Comparison of ENCODE assay signal across 18 mouse cellular contexts in genomic region chr14:60368769-60369666, GRCm38 (mm10). TPM values are rescaled to one million over a fixed set of nuclear protein-coding genes. Genes with fewer than 3 reads are reported as not detected.
DNase-seq lines count a peak whose midpoint lies in the region; ATAC-seq lines count a peak whose summit lies in the region.
"Had no signal": no experiment of that assay in that cellular context is flagged by ENCODE, and none has a peak within 500 bp of the region (broad histone marks: within the 10 kb centered on the region; RNA-seq: fewer than 3 reads in every experiment).

No protein-coding gene starts in this region.

- H3K27me3 ChIP-seq in limb, embryonic 11.5 days (ENCODE audit: control insufficient read depth, insufficient read depth, low read length) = no peaks in the 10 kb centered on the region
- no peaks in the 10 kb centered on the region for H3K27me3 ChIP-seq in limb, embryonic 10.5 days (ENCODE audit: low read depth, poor library complexity, severe bottlenecking)
- H3K27me3 ChIP-seq in midbrain, embryonic 11.5 days (ENCODE audit: control insufficient read depth, insufficient read depth, low read length) = no peaks in the 10 kb centered on the region
- H3K27me3 ChIP-seq: limb, embryonic 13.5 days; neural tube, embryonic 15.5 days had no signal

- no peak overlapping the region for H3K4me3 ChIP-seq in limb, embryonic 11.5 days (ENCODE audit: low read depth, low read length)
- H3K4me3 ChIP-seq in limb, embryonic 10.5 days = no peak overlapping the region
- no peak overlapping the region for H3K4me3 ChIP-seq in midbrain, embryonic 11.5 days (ENCODE audit: low read depth, low read length)
- H3K4me3 ChIP-seq: limb, embryonic 13.5 days; neural tube, embryonic 15.5 days had no signal

- no peaks in the 10 kb centered on the region for H3K9me3 ChIP-seq in limb, embryonic 11.5 days (ENCODE audit: control insufficient read depth, low read length)
- H3K9me3 ChIP-seq in limb, embryonic 10.5 days (replicated peaks) = no peaks in the 10 kb centered on the region
- H3K9me3 ChIP-seq in midbrain, embryonic 11.5 days (ENCODE audit: control insufficient read depth, low read length) = no peaks in the 10 kb centered on the region
- H3K9me3 ChIP-seq: limb, embryonic 13.5 days; neural tube, embryonic 15.5 days had no signal

- no peak overlapping the region for H3K9ac ChIP-seq in limb, embryonic 11.5 days (ENCODE audit: low read length)
- H3K9ac ChIP-seq in midbrain, embryonic 11.5 days (ENCODE audit: low read length) = no peak overlapping the region
- H3K9ac ChIP-seq: limb, embryonic 13.5 days; neural tube, embryonic 15.5 days had no signal

- H3K36me3 ChIP-seq in limb, embryonic 11.5 days (ENCODE audit: control insufficient read depth, insufficient read depth, low read length) = no peaks in the 10 kb centered on the region
- H3K36me3 ChIP-seq in limb, embryonic 10.5 days = no peaks in the 10 kb centered on the region
- H3K36me3 ChIP-seq in midbrain, embryonic 11.5 days (ENCODE audit: control insufficient read depth, insufficient read depth, low read length) = no peaks in the 10 kb centered on the region
- H3K36me3 ChIP-seq: limb, embryonic 13.5 days; neural tube, embryonic 15.5 days had no signal

- DNase-seq in cerebellum, adult 9-10 months = peak; percentile 58
- no peak for DNase-seq in cerebellum, postnatal 36 days
- no peak for DNase-seq in limb, embryonic 11.5 days (ENCODE audit: low spot score)
- DNase-seq in limb, embryonic 10.5 days (ENCODE audit: low spot score) = no peak
- no peak for DNase-seq in midbrain, embryonic 11.5 days (ENCODE audit: low spot score, missing footprints)
- DNase-seq in retina, postnatal 7 days (ENCODE audit: low read depth, low spot score) = peak; percentile 37
- no peak for DNase-seq in kidney, postnatal 4 days
- no peak for DNase-seq in adrenal gland, postnatal 14 days
- DNase-seq: heart, postnatal 10 days; kidney, postnatal 14 days; layer of hippocampus, postnatal 36 days; lung, postnatal 4 days; right cerebral cortex, postnatal 4 days; thymus, adult 18-20 months had no signal

- WGBS in limb, embryonic 11.5 days = 48% methylated on average over 9 of the region's 9 CpGs
- WGBS in limb, embryonic 10.5 days = 56% methylated on average over 9 of the region's 9 CpGs
- 34% methylated on average over 9 of the region's 9 CpGs for WGBS in midbrain, embryonic 11.5 days

- H3K4me2 ChIP-seq in limb, embryonic 11.5 days (ENCODE audit: low read depth, severe bottlenecking) = no peak overlapping the region
- no peak overlapping the region for H3K4me2 ChIP-seq in midbrain, embryonic 11.5 days
- H3K4me2 ChIP-seq: limb, embryonic 13.5 days; neural tube, embryonic 15.5 days had no signal

- H3K4me1 ChIP-seq in limb, embryonic 11.5 days (ENCODE audit: control insufficient read depth, insufficient read depth, low read length) = 0 out of 2 replicates have a peak, but pooled peaks cover 2% of the 10 kb centered on the region
- peaks cover 18% of the 10 kb centered on the region for H3K4me1 ChIP-seq in limb, embryonic 10.5 days
- H3K4me1 ChIP-seq in midbrain, embryonic 11.5 days (ENCODE audit: control insufficient read depth, insufficient read depth, low read length) = peaks cover 11% of the 10 kb centered on the region
- H3K4me1 ChIP-seq: neural tube, embryonic 15.5 days had no signal

- ATAC-seq in limb, embryonic 11.5 days (ENCODE audit: insufficient number of reproducible peaks, low FRiP score, low TSS enrichment, low read depth) = no peak
- ATAC-seq in midbrain, embryonic 11.5 days (ENCODE audit: low FRiP score) = 0 out of 2 replicates have a peak, but pooled peaks have one; percentile 33
- ATAC-seq: inflammation-experienced regulatory T-cells, adult 6 months had no signal

- 0 out of 2 replicates have a peak overlapping the region, but pooled peaks have one; percentile 14 for H3K27ac ChIP-seq in limb, embryonic 11.5 days (replicated peaks; ENCODE audit: low read depth, low read length)
- H3K27ac ChIP-seq in limb, embryonic 10.5 days = no peak overlapping the region
- H3K27ac ChIP-seq in midbrain, embryonic 11.5 days (ENCODE audit: low read depth, low read length) = no peak overlapping the region
- H3K27ac ChIP-seq: limb, embryonic 13.5 days; neural tube, embryonic 15.5 days had no signal

RNA-seq across cellular contexts. Expression of gene Amer2, which starts 4.0 kb away (rescaled TPM):
- 3.3 and 3.7 TPM in 2 replicates for polyA plus RNA-seq in limb, embryonic 11.5 days (2014; fragmentation: Nextera tagmentation; extraction: Ambion mirVana)
- 3.0 and 3.4 TPM in 2 replicates for polyA plus RNA-seq in limb, embryonic 10.5 days (2016; fragmentation: Nextera tagmentation; extraction: Ambion mirVana)
- 11.2 and 12.5 TPM in 2 replicates for polyA plus RNA-seq in midbrain, embryonic 11.5 days (2014; fragmentation: Nextera tagmentation; extraction: Ambion mirVana)
- 2.6 and 3.0 TPM in 2 replicates for total RNA-seq in adrenal gland, postnatal 14 days (2021)
- total RNA-seq: heart, adult 8-10 months had no signal
- polyA plus RNA-seq: inflammation-experienced regulatory T-cells, adult 6 months had no signal

Comparison
In these comparisons a context has a peak if more than half of its experiments do, and no peak if none do; other contexts are left out.
1. DNase-seq: peak in cerebellum, adult 9-10 months (single experiment) and retina, postnatal 7 days (single experiment); none in cerebellum, postnatal 36 days (0 of 2), limb, embryonic 11.5 days (single experiment), limb, embryonic 10.5 days (single experiment), midbrain, embryonic 11.5 days (single experiment), kidney, postnatal 4 days (0 of 2) and adrenal gland, postnatal 14 days (single experiment).